Mouse (Mus musculus): Measurements from ENCODE around the gene Hdac8.

Gene Hdac8

GRCm38 (mm10) chrX:102504644-102505481, at the start of gene Hdac8:
Gene Hdac8 (minus strand): TSS chrX:102505359.
- DNase-seq (ENCODE audit: low read depth, low spot score): peak; percentile 58

GRCm38 (mm10) chrX:102509205-102509604, 4.0 kb upstream of the Hdac8 start:
- no peak for DNase-seq (ENCODE audit: low read depth, low spot score)

GRCm38 (mm10) chrX:102504179-102504578, 980 bp downstream of the Hdac8 start:
- no peak for DNase-seq (ENCODE audit: low read depth, low spot score)

- DNase-seq (ENCODE audit: low read depth, low spot score): peak; percentile 1
Observed at GRCm38 (mm10) chrX:102493992-102494730, 11.0 kb downstream of the Hdac8 start.

- DNase-seq (ENCODE audit: low read depth, low spot score): no peak
Observed at GRCm38 (mm10) chrX:102485575-102485974, 19.6 kb downstream of the Hdac8 start.

GRCm38 (mm10) chrX:102479665-102480064, 25.5 kb downstream of the Hdac8 start:
- no peak for DNase-seq (ENCODE audit: low read depth, low spot score)

GRCm38 (mm10) chrX:102478965-102479364, 26.2 kb downstream of the Hdac8 start:
- peak; percentile 50 for DNase-seq (ENCODE audit: low read depth, low spot score)

GRCm38 (mm10) chrX:102478481-102478880, 26.7 kb downstream of the Hdac8 start:
- DNase-seq (ENCODE audit: low read depth, low spot score): no peak

GRCm38 (mm10) chrX:102476784-102477183, 28.4 kb downstream of the Hdac8 start:
- peak; percentile 62 for DNase-seq (ENCODE audit: low read depth, low spot score)

- DNase-seq (ENCODE audit: low read depth, low spot score): no peak
Observed at GRCm38 (mm10) chrX:102475555-102475954, 29.6 kb downstream of the Hdac8 start.

GRCm38 (mm10) chrX:102418343-102419127, 86.6 kb downstream of the Hdac8 start:
- DNase-seq (ENCODE audit: low read depth, low spot score): peak; percentile 54

GRCm38 (mm10) chrX:102416972-102417371, 88.2 kb downstream of the Hdac8 start:
- no peak for DNase-seq (ENCODE audit: low read depth, low spot score)

- no peak for DNase-seq (ENCODE audit: low read depth, low spot score)
Observed at GRCm38 (mm10) chrX:102416386-102416785, 88.8 kb downstream of the Hdac8 start.

- DNase-seq (ENCODE audit: low read depth, low spot score): no peak
Observed at GRCm38 (mm10) chrX:102384765-102385164, 120.4 kb downstream of the Hdac8 start.

- DNase-seq (ENCODE audit: low read depth, low spot score): no peak
Observed at GRCm38 (mm10) chrX:102383151-102383550, 122.0 kb downstream of the Hdac8 start.

GRCm38 (mm10) chrX:102366510-102366909, 138.6 kb downstream of the Hdac8 start:
- no peak for DNase-seq (ENCODE audit: low read depth, low spot score)

GRCm38 (mm10) chrX:102362244-102362643, 142.9 kb downstream of the Hdac8 start:
- no peak for DNase-seq (ENCODE audit: low read depth, low spot score)

- DNase-seq (ENCODE audit: low read depth, low spot score): no peak
Observed at GRCm38 (mm10) chrX:102353412-102353811, 151.7 kb downstream of the Hdac8 start.

- DNase-seq (ENCODE audit: low read depth, low spot score): peak; percentile 4
Observed at GRCm38 (mm10) chrX:102349843-102350731, 155.1 kb downstream of the Hdac8 start.

GRCm38 (mm10) chrX:102348886-102349486, 156.2 kb downstream of the Hdac8 start:
- DNase-seq (ENCODE audit: low read depth, low spot score): peak; percentile 13
